Mouse (Mus musculus) myocyte (in vitro differentiated cells): ENCODE measurements around the gene Hddc2. TPM values are rescaled to one million over a fixed set of nuclear protein-coding genes. Genes with fewer than 3 reads are reported as not detected.

Experiments used
- H3K27me3 ChIP-seq: one replicate; pipeline ENCODE4 v1.6.1; 2011; ENCODE audit not compliant: control insufficient read depth, insufficient read depth, insufficient read length
- H3K36me3 ChIP-seq: one replicate; pipeline ENCODE4 v1.6.1; 2011; ENCODE audit not compliant: control insufficient read depth, insufficient read depth
- H3K4me2 ChIP-seq: one replicate; pipeline ENCODE4 v1.6.1; 2011; ENCODE audit warnings: low read depth, control low read depth
- H3K4me3 ChIP-seq: one replicate; pipeline ENCODE4 v1.5.1; 2011; ENCODE audit warnings: mild to moderate bottlenecking, control low read depth, moderate library complexity
- H3K79me2 ChIP-seq: one replicate; pipeline ENCODE4 v1.6.1; 2011; ENCODE audit not compliant: control insufficient read depth, insufficient read depth
- H3ac ChIP-seq: one replicate; pipeline ENCODE4 v1.6.1; 2011; ENCODE audit not compliant: control insufficient read depth, insufficient read length
- CEBPB ChIP-seq: IDR thresholded peaks from 2 replicates; pipeline ENCODE4 v1.6.1; 2011; ENCODE audit warnings: mild to moderate bottlenecking, moderate library complexity; ENCODE audit not compliant: poor library complexity, insufficient read depth, severe bottlenecking
- E2F4 ChIP-seq: IDR thresholded peaks from one replicate; pipeline ENCODE4 v1.6.1; 2011; ENCODE audit warnings: mild to moderate bottlenecking, control low read depth, moderate library complexity; ENCODE audit not compliant: insufficient read depth
- MAX ChIP-seq: IDR thresholded peaks from one replicate; pipeline ENCODE4 v1.6.1; 2011; ENCODE audit warnings: low read depth, mild to moderate bottlenecking, control low read depth
- MYOD1 ChIP-seq, 3 experiments: IDR thresholded peaks; one replicate each; pipeline ENCODE4 v1.6.1; 2011; ENCODE audit warnings: control low read depth in 2 of 3, low read depth in 2 of 3, mild to moderate bottlenecking in 2 of 3, moderate library complexity in 1 of 3; ENCODE audit not compliant: insufficient read length in 2 of 3, control insufficient read depth in 1 of 3
- MYOG ChIP-seq, 3 experiments: IDR thresholded peaks; one replicate each; pipeline ENCODE4 v1.6.1; 2011; ENCODE audit warnings: control low read depth in 2 of 3, low read depth in 2 of 3, mild to moderate bottlenecking in 2 of 3; ENCODE audit not compliant: insufficient read length in 2 of 3, control insufficient read depth in 1 of 3, insufficient read depth in 1 of 3
- POLR2A ChIP-seq: IDR thresholded peaks from one replicate; pipeline ENCODE4 v1.6.1; 2011; ENCODE audit warnings: low read depth, mild to moderate bottlenecking, control low read depth, moderate library complexity; ENCODE audit not compliant: insufficient read length
- POLR2AphosphoS2 ChIP-seq: IDR thresholded peaks from one replicate; pipeline ENCODE4 v1.6.1; 2011; ENCODE audit warnings: low read depth, control low read depth; ENCODE audit not compliant: insufficient read length
- REST ChIP-seq: IDR thresholded peaks from one replicate; pipeline ENCODE4 v1.6.1; 2011; ENCODE audit warnings: mild to moderate bottlenecking, control low read depth, moderate library complexity; ENCODE audit not compliant: insufficient read depth, insufficient read length
- SRF ChIP-seq: IDR thresholded peaks from one replicate; pipeline ENCODE4 v1.6.1; 2011; ENCODE audit warnings: low read depth; ENCODE audit not compliant: control insufficient read depth, insufficient read length
- TCF12 ChIP-seq: IDR thresholded peaks from one replicate; pipeline ENCODE4 v1.6.1; 2011; ENCODE audit warnings: mild to moderate bottlenecking, control low read depth; ENCODE audit not compliant: poor library complexity, insufficient read depth, severe bottlenecking
- TCF3 ChIP-seq: IDR thresholded peaks from one replicate; pipeline ENCODE4 v1.6.1; 2011; ENCODE audit warnings: low read depth, control low read depth; ENCODE audit not compliant: insufficient read length
- USF1 ChIP-seq: IDR thresholded peaks from one replicate; pipeline ENCODE4 v1.6.1; 2011; ENCODE audit warnings: low read depth, mild to moderate bottlenecking, control low read depth, moderate library complexity
- polyA plus RNA-seq: library from polyadenylated mRNA; unstranded; fragments of >200 nt; fragmentation: generic; extraction: Trizol; gene quantifications from one replicate; pipeline ENCODE4 v1.2.1, GENCODE M21; 2012; ENCODE audit warnings: missing spikeins

Hddc2 gene
- polyA plus RNA-seq, 1 experiment: 30.7 TPM

DNA sequence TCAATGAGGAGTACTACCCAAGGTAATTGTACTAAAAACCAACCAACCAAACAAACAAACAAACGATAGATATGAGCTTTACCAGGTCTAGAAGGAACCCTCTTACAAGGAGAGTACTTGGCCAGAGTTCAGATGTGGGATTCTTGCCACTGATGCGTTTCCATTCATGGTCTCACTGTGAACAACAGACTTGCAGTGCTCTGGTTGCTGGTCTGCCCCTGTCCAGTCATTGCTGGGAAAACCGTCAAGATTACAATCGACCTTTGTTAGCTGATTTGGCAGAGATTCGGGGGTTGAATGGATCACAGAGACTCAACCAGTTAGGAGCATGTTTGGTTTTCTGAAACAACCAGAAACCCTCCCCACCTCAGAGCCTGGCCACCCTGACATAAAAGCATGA is 17.5 kb upstream of the Hddc2 start:
- TF ChIP-seq CEBPB (no peak), TCF3 (no peak), MAX (no peak), TCF12 (no peak), POLR2AphosphoS2 (no peak), REST (no peak), SRF (no peak), E2F4 (no peak), MYOD1 (IDR thresholded peaks at IDR 0.05; ENCODE audit: control insufficient read depth in 1 of 3, insufficient read length in 2 of 3, low read depth in 2 of 3) (no peak), POLR2A (no peak), USF1 (no peak)
- Histone ChIP-seq H3K79me2 (no peaks in the 10 kb centered on the region), H3K27me3 (no peaks in the 10 kb centered on the region), H3K36me3 (no peaks in the 10 kb centered on the region), H3K4me2 (no peak overlapping the region), H3ac (no peak overlapping the region), H3K4me3 (no peak overlapping the region)

- Histone ChIP-seq H3K4me3 (no peak overlapping the region), H3K4me2 (no peak overlapping the region), H3K79me2 (no peaks in the 10 kb centered on the region), H3K36me3 (no peaks in the 10 kb centered on the region), H3K27me3 (no peaks in the 10 kb centered on the region), H3ac (no peak overlapping the region)
- TF ChIP-seq TCF3: no peak
These were observed 16.7 kb upstream of the Hddc2 start for GRCm38 (mm10) chr10:31296458-31296857.

DNA sequence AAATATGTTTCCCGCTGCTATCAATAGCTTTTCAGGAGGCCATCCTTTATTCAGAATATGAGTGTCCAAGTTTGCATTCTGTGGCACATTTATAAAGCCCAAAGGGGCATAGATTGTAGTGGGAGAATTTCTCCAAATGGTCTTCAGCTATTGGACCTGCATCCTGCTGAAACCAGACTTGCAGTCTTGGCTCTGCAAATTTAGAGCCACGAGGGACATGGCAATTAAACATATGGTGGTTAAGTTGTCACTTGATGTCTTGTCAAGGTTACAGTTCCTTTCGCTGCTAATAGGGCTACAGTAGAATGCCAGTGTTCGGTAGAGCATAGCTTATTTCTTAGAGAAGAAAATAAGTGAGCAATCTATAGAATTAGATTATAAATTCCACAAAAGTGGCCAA is 16.1 kb upstream of the Hddc2 start:
- H3K4me3 ChIP-seq: no peak overlapping the region
- no peak overlapping the region for H3K4me2 ChIP-seq
- no peaks in the 10 kb centered on the region for H3K27me3 ChIP-seq
- no peak for TF ChIP-seq SRF
- no peak for TF ChIP-seq MYOD1 (IDR thresholded peaks at IDR 0.05; ENCODE audit: control insufficient read depth in 1 of 3, insufficient read length in 2 of 3, low read depth in 2 of 3)
- TF ChIP-seq E2F4: no peak
- no peak for TF ChIP-seq TCF3
- TF ChIP-seq MYOG (IDR thresholded peaks at IDR 0.05; ENCODE audit: control insufficient read depth in 1 of 3, insufficient read depth in 1 of 3, insufficient read length in 2 of 3, low read depth in 2 of 3): no peak
- no peak for TF ChIP-seq POLR2AphosphoS2
- TF ChIP-seq REST: no peak
- no peak for TF ChIP-seq MAX
- TF ChIP-seq POLR2A: no peak
- H3ac ChIP-seq: no peak overlapping the region
- H3K36me3 ChIP-seq: no peaks in the 10 kb centered on the region
- H3K79me2 ChIP-seq: no peaks in the 10 kb centered on the region

GRCm38 (mm10) chr10:31298263-31298662 is 14.9 kb upstream of the Hddc2 start:
- Histone ChIP-seq H3K79me2 (no peaks in the 10 kb centered on the region), H3K4me2 (no peak overlapping the region), H3K36me3 (no peaks in the 10 kb centered on the region), H3ac (no peak overlapping the region), H3K4me3 (no peak overlapping the region), H3K27me3 (no peaks in the 10 kb centered on the region)
- no peak for TF ChIP-seq SRF
- TF ChIP-seq MYOD1 (IDR thresholded peaks at IDR 0.05; ENCODE audit: control insufficient read depth in 1 of 3, insufficient read length in 2 of 3, low read depth in 2 of 3): no peak
- no peak for TF ChIP-seq USF1
- no peak for TF ChIP-seq REST
- TF ChIP-seq MYOG (IDR thresholded peaks at IDR 0.05; ENCODE audit: control insufficient read depth in 1 of 3, insufficient read depth in 1 of 3, insufficient read length in 2 of 3, low read depth in 2 of 3): no peak
- no peak for TF ChIP-seq CEBPB
- no peak for TF ChIP-seq MAX
- no peak for TF ChIP-seq TCF12
- TF ChIP-seq E2F4: no peak
- no peak for TF ChIP-seq TCF3

GRCm38 (mm10) chr10:31298921-31299574 is 14.1 kb upstream of the Hddc2 start:
- Histone ChIP-seq H3ac (no peak overlapping the region), H3K36me3 (no peaks in the 10 kb centered on the region), H3K27me3 (no peaks in the 10 kb centered on the region), H3K4me2 (no peak overlapping the region), H3K4me3 (no peak overlapping the region), H3K79me2 (no peaks in the 10 kb centered on the region)
- TF ChIP-seq TCF3 (no peak), USF1 (no peak), POLR2AphosphoS2 (no peak), MAX (no peak)
